Mouse (Mus musculus) hindbrain, embryonic 15.5 days (tissue): Measurements from ENCODE around the gene 1600014C10Rik. TPM values are rescaled to one million over a fixed set of nuclear protein-coding genes. Genes with fewer than 3 reads are reported as not detected.

ENCODE experiments used
- ATAC-seq: fragments of 200-750 bp; cut with Nextera tagmentation; 2 replicates; pipeline ENCODE4 v1.8.0; 2017; ENCODE audit warnings: low read depth, moderate number of reproducible peaks, moderate TSS enrichment; ENCODE audit not compliant: low FRiP score
- H3K27ac ChIP-seq: fragments of 300-500 bp; sonication (generic); replicated peaks from 2 replicates; pipeline ENCODE4 v1.5.1; 2015; ENCODE audit warnings: mild to moderate bottlenecking, inconsistent platforms
- H3K27me3 ChIP-seq: fragments of 300-500 bp; sonication (generic); 2 replicates; pipeline ENCODE4 v1.6.1; 2015; ENCODE audit warnings: control low read depth, inconsistent platforms
- H3K36me3 ChIP-seq: fragments of 300-500 bp; sonication (generic); 2 replicates; pipeline ENCODE4 v1.6.1; 2015; ENCODE audit warnings: control low read depth, inconsistent platforms
- H3K4me1 ChIP-seq: fragments of 300-500 bp; sonication (generic); replicated peaks from 2 replicates; pipeline ENCODE4 v1.6.1; 2015; ENCODE audit warnings: control low read depth, inconsistent platforms
- H3K4me2 ChIP-seq: fragments of 300-500 bp; sonication (generic); 2 replicates; pipeline ENCODE4 v1.6.1; 2015; ENCODE audit warnings: moderate library complexity, mild to moderate bottlenecking, inconsistent platforms
- H3K4me3 ChIP-seq: fragments of 300-500 bp; sonication (generic); 2 replicates; pipeline ENCODE4 v1.5.1; 2015; ENCODE audit warnings: mild to moderate bottlenecking, inconsistent platforms
- H3K9ac ChIP-seq: fragments of 300-500 bp; sonication (generic); 2 replicates; pipeline ENCODE4 v1.6.1; 2015; ENCODE audit warnings: inconsistent platforms
- H3K9me3 ChIP-seq: fragments of 300-500 bp; sonication (generic); 2 replicates; pipeline ENCODE4 v1.6.1; 2016; ENCODE audit warnings: control low read depth, inconsistent platforms
- WGBS: fragments of 180-500 bp; shearing (Covaris S2); methylation state at CpG from one replicate; pipeline ENCODE4 v1.1.7; 2015; 5-methylcytosine and 5-hydroxymethylcytosine counted together
- polyA plus RNA-seq: library from polyadenylated mRNA; unstranded; fragments of >200 nt; fragmentation: Nextera tagmentation; extraction: Ambion mirVana; gene quantifications from 2 replicates; pipeline ENCODE4 v1.2.1, GENCODE M21; 2015

1600014C10Rik gene
- polyA plus RNA-seq, 1 experiment from 2014 or later: 31.1 TPM

- H3K9ac ChIP-seq: no peak overlapping the region
- H3K4me2 ChIP-seq: no peak overlapping the region
- H3K36me3 ChIP-seq: no peaks in the 10 kb centered on the region
- no peak overlapping the region for H3K27ac ChIP-seq
- no peaks in the 10 kb centered on the region for H3K27me3 ChIP-seq
- 89% methylated on average over 6 of the region's 6 CpGs for WGBS
- no peak overlapping the region for H3K4me3 ChIP-seq
- H3K9me3 ChIP-seq: no peaks in the 10 kb centered on the region
- H3K4me1 ChIP-seq: peaks cover 5% of the 10 kb centered on the region; the same call in 1 of the 2 replicates
- no peak for ATAC-seq
Measured at GRCm38 (mm10) chr7:38204314-38204713, 21.3 kb downstream of the 1600014C10Rik start.

DNA sequence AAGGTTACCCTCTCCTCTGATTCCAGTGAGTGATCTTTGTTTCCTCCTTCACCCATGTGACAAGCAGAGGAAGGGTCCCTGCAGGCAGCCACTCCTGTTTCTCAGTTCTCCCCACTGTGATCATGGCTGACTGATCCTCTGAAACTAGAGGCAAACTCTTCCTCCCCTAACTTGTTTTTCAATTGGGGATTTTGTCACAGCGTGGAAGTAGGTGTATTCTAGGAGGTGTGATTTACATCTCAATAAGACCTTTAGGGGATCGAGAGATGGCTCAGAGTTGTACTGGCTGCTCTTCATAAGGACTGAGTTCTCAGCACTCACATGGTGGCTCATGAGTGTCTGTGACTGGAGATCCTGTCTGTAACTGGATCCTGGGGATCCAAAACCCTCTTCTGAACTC lies 22.8 kb downstream of the 1600014C10Rik start:
- Histone ChIP-seq H3K9me3 (no peaks in the 10 kb centered on the region), H3K4me1 (peaks cover under 1% of the 10 kb centered on the region; the same call in 1 of the 2 replicates), H3K4me2 (no peak overlapping the region), H3K27ac (no peak overlapping the region), H3K4me3 (no peak overlapping the region), H3K36me3 (no peaks in the 10 kb centered on the region), H3K27me3 (no peaks in the 10 kb centered on the region), H3K9ac (no peak overlapping the region)
- no peak for ATAC-seq
- 28% methylated on average over 2 of the region's 2 CpGs for WGBS

GRCm38 (mm10) chr7:38206564-38206963 lies 23.5 kb downstream of the 1600014C10Rik start:
- no peak overlapping the region for H3K9ac ChIP-seq
- 79% methylated on average over 3 of the region's 3 CpGs for WGBS
- no peaks in the 10 kb centered on the region for H3K27me3 ChIP-seq
- no peak overlapping the region for H3K27ac ChIP-seq
- no peak overlapping the region for H3K4me2 ChIP-seq
- no peaks in the 10 kb centered on the region for H3K36me3 ChIP-seq
- no peak for ATAC-seq
- no peak overlapping the region for H3K4me3 ChIP-seq
- no peaks in the 10 kb centered on the region for H3K4me1 ChIP-seq
- no peaks in the 10 kb centered on the region for H3K9me3 ChIP-seq

DNA sequence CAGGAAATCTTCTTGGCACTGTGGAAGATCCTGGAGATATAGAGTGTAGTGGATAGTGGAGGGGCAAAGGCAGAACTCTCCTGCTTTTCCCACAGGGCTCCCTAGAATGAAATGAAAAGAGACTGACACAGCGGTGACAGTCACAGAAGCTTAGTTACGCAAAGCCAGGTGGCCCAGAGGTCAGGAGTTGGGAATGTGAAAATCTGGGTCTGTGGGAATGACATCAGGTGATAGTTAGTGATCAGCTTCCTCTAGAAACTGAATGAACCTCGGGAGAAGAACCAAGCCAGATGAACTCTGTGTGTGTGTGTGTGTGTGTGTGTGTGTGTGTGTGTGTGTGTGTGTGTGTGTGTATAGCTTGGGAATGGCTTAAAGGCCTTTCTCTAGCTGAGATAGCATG lies 26.0 kb downstream of the 1600014C10Rik start:
- 74% methylated on average over 3 of the region's 3 CpGs for whole genome bisulfite sequencing
- Histone ChIP-seq H3K9ac (no peak overlapping the region), H3K27ac (no peak overlapping the region), H3K36me3 (no peaks in the 10 kb centered on the region), H3K27me3 (no peaks in the 10 kb centered on the region), H3K9me3 (no peaks in the 10 kb centered on the region), H3K4me1 (no peaks in the 10 kb centered on the region), H3K4me3 (no peak overlapping the region), H3K4me2 (no peak overlapping the region)
- ATAC-seq: no peak

DNA sequence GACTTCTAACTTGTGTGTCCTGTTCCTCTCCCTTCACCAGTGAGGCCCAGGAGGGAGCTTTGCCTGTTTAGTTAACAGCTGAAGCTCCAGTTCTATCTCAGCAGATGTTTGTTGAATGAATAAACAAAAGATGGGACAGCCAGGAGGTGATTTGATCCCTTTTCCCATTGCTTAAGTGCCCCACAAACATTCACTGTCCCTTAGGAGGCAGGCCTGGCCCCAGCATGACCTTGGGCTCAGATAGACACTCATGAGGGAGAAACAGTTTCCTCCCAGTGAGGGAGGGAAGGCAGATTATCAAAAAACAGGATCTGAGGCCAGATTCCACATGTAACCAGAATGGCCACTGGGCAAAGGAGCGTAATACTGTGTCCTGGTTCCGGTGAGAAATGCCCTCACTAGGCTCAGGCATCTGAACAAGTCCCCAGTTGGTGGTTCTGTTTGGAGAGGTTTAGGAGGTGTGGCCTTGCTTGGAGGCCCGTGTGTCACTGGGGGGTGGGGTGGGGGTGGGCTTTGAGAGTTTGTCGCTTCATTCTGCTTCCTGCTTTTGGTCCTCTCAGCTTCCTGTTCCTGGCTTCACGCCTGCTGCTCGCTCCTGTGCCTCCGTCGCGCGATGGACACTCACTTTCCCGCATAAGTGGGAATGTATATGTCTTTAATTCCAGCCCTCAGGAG lies 26.6 kb downstream of the 1600014C10Rik start:
- no peaks in the 10 kb centered on the region for H3K27me3 ChIP-seq
- no peak for ATAC-seq
- no peak overlapping the region for H3K4me3 ChIP-seq
- H3K36me3 ChIP-seq: no peaks in the 10 kb centered on the region
- no peaks in the 10 kb centered on the region for H3K9me3 ChIP-seq
- 79% methylated on average over 11 of the region's 11 CpGs for WGBS
- H3K4me1 ChIP-seq: no peaks in the 10 kb centered on the region
- no peak overlapping the region for H3K9ac ChIP-seq
- no peak overlapping the region for H3K4me2 ChIP-seq
- no peak overlapping the region for H3K27ac ChIP-seq

- H3K4me3 ChIP-seq: no peak overlapping the region
- no peak overlapping the region for H3K4me2 ChIP-seq
- ATAC-seq: no peak
- H3K9ac ChIP-seq: no peak overlapping the region
- no peaks in the 10 kb centered on the region for H3K27me3 ChIP-seq
- no peaks in the 10 kb centered on the region for H3K9me3 ChIP-seq
- H3K27ac ChIP-seq: no peak overlapping the region
- WGBS: 35% methylated on average over 3 of the region's 3 CpGs
- H3K36me3 ChIP-seq: no peaks in the 10 kb centered on the region
- H3K4me1 ChIP-seq: 0 out of 2 replicates have a peak, but pooled peaks cover 2% of the 10 kb centered on the region
Measured at GRCm38 (mm10) chr7:38212651-38213062, 29.6 kb downstream of the 1600014C10Rik start.

DNA sequence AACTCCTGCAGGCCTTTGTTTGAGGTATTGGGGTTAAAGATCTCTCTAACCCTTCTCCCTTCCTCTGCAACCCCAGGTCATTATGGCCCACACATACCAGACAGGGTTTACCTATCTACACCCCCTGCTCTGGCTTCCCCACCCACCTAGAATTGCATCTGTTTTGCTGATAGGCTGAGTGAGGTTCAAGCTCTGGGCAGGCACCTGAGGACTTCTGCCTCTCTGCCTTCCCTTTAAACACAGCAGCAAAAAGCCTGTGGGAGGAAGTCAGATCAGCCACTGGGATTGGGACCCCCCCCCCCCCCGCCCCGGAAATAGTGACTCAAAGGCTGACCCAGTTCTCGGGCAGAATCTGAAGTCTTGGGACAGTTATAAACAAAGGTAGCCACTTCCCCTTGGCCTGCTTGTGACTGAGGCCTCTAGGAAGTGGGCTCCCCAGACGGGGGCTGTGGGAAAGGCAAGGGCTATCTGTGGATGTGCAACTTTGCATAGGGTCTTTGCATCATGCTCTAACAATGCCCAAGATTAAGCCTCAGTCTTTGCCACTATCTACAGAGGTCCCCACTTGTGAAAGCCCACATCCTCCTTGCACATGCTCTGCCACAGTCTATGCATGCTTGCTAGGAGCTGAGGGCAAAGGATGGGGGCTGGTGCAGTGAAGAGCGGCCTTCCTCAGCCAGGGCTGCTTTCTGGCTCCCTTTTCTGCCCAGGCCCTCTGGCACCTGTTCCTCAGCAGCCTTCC lies 31.6 kb downstream of the 1600014C10Rik start:
- no peak overlapping the region for H3K9ac ChIP-seq
- ATAC-seq: no peak
- H3K4me2 ChIP-seq: no peak overlapping the region
- no peak overlapping the region for H3K27ac ChIP-seq
- 80% methylated on average over 5 of the region's 5 CpGs for WGBS
- no peaks in the 10 kb centered on the region for H3K27me3 ChIP-seq
- H3K36me3 ChIP-seq: no peaks in the 10 kb centered on the region
- H3K4me1 ChIP-seq: 0 out of 2 replicates have a peak, but pooled peaks cover 6% of the 10 kb centered on the region
- no peaks in the 10 kb centered on the region for H3K9me3 ChIP-seq
- no peak overlapping the region for H3K4me3 ChIP-seq

- no peak for ATAC-seq
- Histone ChIP-seq H3K4me3 (no peak overlapping the region), H3K9me3 (no peaks in the 10 kb centered on the region), H3K9ac (no peak overlapping the region), H3K27me3 (no peaks in the 10 kb centered on the region), H3K36me3 (no peaks in the 10 kb centered on the region), H3K27ac (no peak overlapping the region), H3K4me1 (0 out of 2 replicates have a peak, but pooled peaks cover 6% of the 10 kb centered on the region), H3K4me2 (no peak overlapping the region)
- WGBS: 72% methylated on average over 7 of the region's 7 CpGs
Measured at GRCm38 (mm10) chr7:38215281-38215680, 32.3 kb downstream of the 1600014C10Rik start.

- ATAC-seq: no peak
- 90% methylated on average over 6 of the region's 6 CpGs for WGBS
- H3K4me2 ChIP-seq: no peak overlapping the region
- H3K4me1 ChIP-seq: 0 out of 2 replicates have a peak, but pooled peaks cover 6% of the 10 kb centered on the region
- H3K9ac ChIP-seq: no peak overlapping the region
- H3K27me3 ChIP-seq: no peaks in the 10 kb centered on the region
- H3K4me3 ChIP-seq: no peak overlapping the region
- no peaks in the 10 kb centered on the region for H3K36me3 ChIP-seq
- no peaks in the 10 kb centered on the region for H3K9me3 ChIP-seq
- no peak overlapping the region for H3K27ac ChIP-seq
Measured at GRCm38 (mm10) chr7:38215697-38216096, 32.7 kb downstream of the 1600014C10Rik start.

DNA sequence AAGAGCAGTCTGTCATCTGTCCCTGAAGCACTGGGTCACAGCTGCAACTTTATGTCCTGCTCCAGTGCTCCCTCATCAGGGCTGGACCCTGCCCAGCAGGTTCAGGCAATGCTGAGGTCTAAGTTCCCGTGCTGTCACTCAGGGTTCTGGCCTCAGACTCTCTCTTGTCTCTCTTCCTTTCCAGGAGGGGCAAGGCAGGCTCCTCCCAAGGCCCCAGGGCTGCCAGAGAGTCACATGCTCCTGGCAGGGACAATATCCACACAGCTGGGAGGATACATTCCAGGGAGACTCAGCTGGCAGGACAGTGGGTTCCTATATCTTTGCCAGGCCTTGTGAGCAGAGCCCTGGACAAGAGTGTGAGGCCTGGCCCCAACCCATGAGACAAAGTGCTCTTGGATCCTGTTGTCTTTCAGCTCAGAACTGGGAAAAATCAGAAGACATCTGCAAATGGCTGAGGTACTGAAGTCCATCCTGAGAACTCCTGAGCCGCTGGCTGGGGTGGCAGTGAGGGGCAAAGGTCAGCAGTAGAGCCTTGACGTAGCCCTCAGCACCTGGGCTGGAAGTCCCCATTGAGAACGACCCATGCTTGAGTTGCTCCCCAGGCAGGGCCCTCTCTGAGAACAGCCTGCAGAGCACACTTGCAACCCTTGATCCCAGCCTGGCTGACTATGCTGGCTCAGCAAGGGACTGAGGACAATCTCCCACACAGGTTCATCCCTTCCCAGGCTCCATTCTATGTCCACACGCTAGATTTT lies 34.6 kb downstream of the 1600014C10Rik start:
- 57% methylated on average over 5 of the region's 5 CpGs for WGBS
- no peak overlapping the region for H3K27ac ChIP-seq
- ATAC-seq: peak; percentile 35; the same call in 1 of the 2 replicates

DNA sequence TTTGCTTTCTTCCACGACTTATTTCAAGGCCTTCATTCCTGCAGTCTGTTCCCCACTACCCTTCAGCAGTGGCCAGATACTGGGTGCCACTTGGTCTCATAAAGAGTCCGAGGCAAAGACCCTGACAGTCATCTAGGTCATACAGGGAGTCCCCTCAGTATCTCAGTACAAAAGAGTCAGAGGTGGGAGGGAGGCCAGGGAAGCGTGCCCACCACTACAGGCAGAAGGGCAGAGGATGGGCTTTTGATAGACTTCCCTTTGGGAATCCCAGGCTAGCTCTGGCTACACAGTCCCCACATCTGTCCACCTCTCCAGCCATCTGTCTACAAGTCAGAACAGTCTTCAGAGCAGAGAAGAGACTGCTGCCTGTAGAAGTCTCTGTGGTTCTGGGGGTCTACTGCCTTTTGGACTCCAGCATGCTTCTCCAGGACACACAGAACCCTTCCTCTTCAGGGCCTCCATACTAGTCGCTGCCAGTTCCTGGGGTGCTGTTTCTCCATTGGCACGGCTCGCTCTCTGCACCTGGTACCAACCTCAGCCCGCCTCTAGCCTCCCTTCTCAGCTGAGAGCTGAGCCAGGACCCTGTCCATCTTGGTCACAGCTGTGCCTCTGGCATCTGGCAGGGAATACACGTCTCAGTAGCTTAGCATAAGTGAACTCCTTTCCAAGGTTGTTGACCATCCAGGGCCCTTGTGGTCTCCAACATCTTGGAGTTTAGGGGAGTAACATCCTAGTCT lies 35.8 kb downstream of the 1600014C10Rik start:
- 78% methylated on average over 8 of the region's 8 CpGs for WGBS
- Histone ChIP-seq H3K36me3 (no peaks in the 10 kb centered on the region), H3K4me3 (no peak overlapping the region), H3K27me3 (no peaks in the 10 kb centered on the region), H3K4me1 (0 out of 2 replicates have a peak, but pooled peaks cover 6% of the 10 kb centered on the region), H3K9ac (no peak overlapping the region), H3K4me2 (no peak overlapping the region), H3K27ac (no peak overlapping the region; the same call in 1 of the 2 replicates), H3K9me3 (no peaks in the 10 kb centered on the region)
- no peak for ATAC-seq

More for the DNA sequence above, 34.6 kb downstream of the 1600014C10Rik start:
- no peak overlapping the region for H3K4me2 ChIP-seq
- 0 out of 2 replicates have a peak, but pooled peaks cover 6% of the 10 kb centered on the region for H3K4me1 ChIP-seq
- no peak overlapping the region for H3K4me3 ChIP-seq
- H3K9ac ChIP-seq: no peak overlapping the region
- no peaks in the 10 kb centered on the region for H3K36me3 ChIP-seq
- no peaks in the 10 kb centered on the region for H3K9me3 ChIP-seq
- H3K27me3 ChIP-seq: no peaks in the 10 kb centered on the region
